Mouse (Mus musculus) intestine, embryonic 15.5 days (tissue): ENCODE measurements at regions not wholly inside any gene's neighbourhood (a gene's known extent, or its start where the extent isn't known, plus 50 kb on each side); places are given as distances from the start of the nearest gene placed in this dataset.

Source experiments
- ATAC-seq: fragments of 200-750 bp; cut with Nextera tagmentation; 2 replicates; pipeline ENCODE4 v1.8.0; 2017; ENCODE audit warnings: moderate TSS enrichment, moderate library complexity
- H3K27ac ChIP-seq: fragments of 300-500 bp; sonication (generic); 2 replicates; pipeline ENCODE4 v1.5.1; 2015; ENCODE audit warnings: mild to moderate bottlenecking, inconsistent platforms
- H3K27me3 ChIP-seq: fragments of 300-500 bp; sonication (generic); replicated peaks from 2 replicates; pipeline ENCODE4 v1.6.1; 2015; ENCODE audit warnings: inconsistent platforms
- H3K36me3 ChIP-seq: fragments of 300-500 bp; sonication (generic); 2 replicates; pipeline ENCODE4 v1.6.1; 2015; ENCODE audit warnings: inconsistent platforms
- H3K4me1 ChIP-seq: fragments of 300-500 bp; sonication (generic); replicated peaks from 2 replicates; pipeline ENCODE4 v1.6.1; 2015; ENCODE audit warnings: inconsistent platforms
- H3K4me2 ChIP-seq: fragments of 300-500 bp; sonication (generic); replicated peaks from 2 replicates; pipeline ENCODE4 v1.6.1; 2015; ENCODE audit warnings: mild to moderate bottlenecking, inconsistent platforms
- H3K4me3 ChIP-seq: fragments of 300-500 bp; sonication (generic); replicated peaks from 2 replicates; pipeline ENCODE4 v1.5.1; 2015; ENCODE audit warnings: inconsistent platforms
- H3K9ac ChIP-seq: fragments of 300-500 bp; sonication (generic); 2 replicates; pipeline ENCODE4 v1.6.1; 2015; ENCODE audit warnings: inconsistent platforms
- H3K9me3 ChIP-seq: fragments of 300-500 bp; sonication (generic); 2 replicates; pipeline ENCODE4 v1.6.1; 2016; ENCODE audit warnings: inconsistent platforms
- WGBS: fragments of 180-500 bp; shearing (Covaris S2); methylation state at CpG from one replicate; pipeline ENCODE4 v1.1.7; 2015; 5-methylcytosine and 5-hydroxymethylcytosine counted together

DNA sequence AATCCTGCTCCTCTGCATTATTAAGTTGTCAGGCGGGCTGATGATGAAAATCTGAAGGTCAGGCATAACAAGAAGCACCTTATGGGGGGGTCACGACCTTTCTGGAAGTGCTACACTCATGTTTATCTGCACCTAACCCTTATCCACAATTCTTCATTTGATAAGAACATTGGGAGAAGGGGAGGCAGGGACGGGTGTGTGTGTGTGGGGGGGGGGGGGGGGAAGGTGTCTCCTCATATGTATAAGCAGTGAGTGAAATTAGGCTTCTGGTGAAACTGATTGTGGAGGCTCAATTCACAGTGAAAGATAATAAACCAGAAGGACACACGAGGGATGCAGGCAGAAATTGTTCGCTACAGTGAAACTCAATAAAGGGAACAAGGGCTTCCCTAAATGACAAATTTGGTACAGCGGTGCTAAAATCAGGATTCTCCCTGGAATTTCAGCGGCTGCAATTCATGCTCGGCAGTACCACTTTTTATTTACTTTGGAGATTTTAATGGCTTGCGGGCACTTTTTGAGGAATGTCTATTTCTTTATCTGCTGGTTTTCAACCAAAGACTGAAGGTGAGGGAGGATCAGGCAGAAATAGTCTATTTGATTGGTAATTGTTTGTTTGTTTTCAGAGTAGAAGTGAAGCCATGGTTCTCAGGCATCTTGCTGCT is 327.2 kb downstream of the Gm10295 start:
- H3K27ac ChIP-seq = no peak overlapping the region
- H3K9ac ChIP-seq = no peak overlapping the region
- no peaks in the 10 kb centered on the region for H3K27me3 ChIP-seq
- peak overlapping the region; percentile 60 for H3K4me2 ChIP-seq
- peak overlapping the region; percentile 7; the same call in 1 of the 2 replicates for H3K4me3 ChIP-seq
- WGBS = 6% methylated on average over 9 of the region's 9 CpGs
- peaks cover 8% of the 10 kb centered on the region; the same call in 1 of the 2 replicates for H3K4me1 ChIP-seq
- ATAC-seq = no peak
- H3K36me3 ChIP-seq = no peaks in the 10 kb centered on the region
- no peaks in the 10 kb centered on the region for H3K9me3 ChIP-seq

GRCm38 (mm10) chr7:71023253-71023945 is 327.9 kb downstream of the Gm10295 start:
- peak overlapping the region; percentile 60 for H3K4me2 ChIP-seq
- WGBS = 7% methylated on average over 16 of the region's 16 CpGs
- H3K27me3 ChIP-seq = no peaks in the 10 kb centered on the region
- H3K4me1 ChIP-seq = peaks cover 8% of the 10 kb centered on the region; the same call in 1 of the 2 replicates
- peak; percentile 58 for ATAC-seq
- H3K9ac ChIP-seq = no peak overlapping the region
- peak overlapping the region; percentile 7 for H3K4me3 ChIP-seq
- H3K9me3 ChIP-seq = no peaks in the 10 kb centered on the region
- H3K36me3 ChIP-seq = no peaks in the 10 kb centered on the region
- H3K27ac ChIP-seq = no peak overlapping the region
